Mouse (Mus musculus): Measurements from ENCODE around the gene Terb2.

DNA sequence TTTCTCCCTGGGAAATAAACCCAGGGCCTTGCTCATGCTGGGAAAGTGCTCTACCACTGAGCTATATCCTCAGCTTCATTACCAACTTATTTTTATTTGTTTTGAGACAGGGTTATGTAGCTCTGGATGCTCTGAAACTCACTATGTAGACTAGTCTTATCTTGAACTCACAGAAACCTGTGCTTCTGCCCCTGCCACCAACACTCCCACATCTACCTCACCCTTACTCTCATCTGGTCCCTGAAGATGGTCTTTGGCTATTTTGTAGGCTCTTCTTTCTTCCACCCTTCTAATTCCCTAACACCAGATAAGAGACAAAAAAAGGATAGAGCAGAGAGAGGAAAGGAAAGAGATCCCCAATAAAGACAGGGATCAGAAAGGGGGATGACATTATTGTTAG lies 37.6 kb downstream of the Terb2 start:
- TF ChIP-seq EP300 (IDR thresholded peaks at IDR 0.05) (no peak), CTCF (IDR thresholded peaks at IDR 0.05) (no peak)
